Mouse (Mus musculus) lung, postnatal 0 days (tissue): ENCODE data around the gene Sp4. TPM values are rescaled to one million over a fixed set of nuclear protein-coding genes. Genes with fewer than 3 reads are reported as not detected.

Experiments
- ATAC-seq: fragments of 200-750 bp; cut with Nextera tagmentation; 2 replicates; pipeline ENCODE4 v1.8.0; 2017; ENCODE audit warnings: moderate library complexity
- DNase-seq: peaks from one replicate; pipeline ENCODE4 v3.0.0-alpha.2; 2016; ENCODE audit warnings: low spot score
- H3K27ac ChIP-seq: fragments of 300-500 bp; sonication (generic); 2 replicates; pipeline ENCODE4 v1.5.1; 2014; ENCODE audit warnings: antibody characterized with exemption, mild to moderate bottlenecking, low read length, mixed read lengths
- H3K27me3 ChIP-seq: fragments of 300-500 bp; sonication (generic); replicated peaks from 2 replicates; pipeline ENCODE4 v1.6.1; 2014; ENCODE audit warnings: low read length, mixed read lengths; ENCODE audit not compliant: insufficient read depth
- H3K36me3 ChIP-seq: fragments of 300-500 bp; sonication (generic); 2 replicates; pipeline ENCODE4 v1.6.1; 2014; ENCODE audit warnings: low read length, mixed read lengths; ENCODE audit not compliant: insufficient read depth
- H3K4me1 ChIP-seq: fragments of 300-500 bp; sonication (generic); 2 replicates; pipeline ENCODE4 v1.6.1; 2014; ENCODE audit warnings: antibody characterized with exemption, low read depth, low read length, mixed read lengths; ENCODE audit not compliant: insufficient read depth
- H3K4me2 ChIP-seq: fragments of 300-500 bp; sonication (generic); replicated peaks from 2 replicates; pipeline ENCODE4 v1.6.1; 2014; ENCODE audit warnings: low read depth, mild to moderate bottlenecking, low read length, moderate library complexity, mixed read lengths
- H3K4me3 ChIP-seq: fragments of 300-500 bp; sonication (generic); 2 replicates; pipeline ENCODE4 v1.5.1; 2014; ENCODE audit warnings: low read depth, low read length
- H3K9ac ChIP-seq: fragments of 300-500 bp; sonication (generic); replicated peaks from 2 replicates; pipeline ENCODE4 v1.6.1; 2014; ENCODE audit warnings: low read depth, mild to moderate bottlenecking
- H3K9me3 ChIP-seq: fragments of 300-500 bp; sonication (generic); 2 replicates; pipeline ENCODE4 v1.6.1; 2016; ENCODE audit warnings: low read length, mixed read lengths
- CTCF ChIP-seq: IDR thresholded peaks from 2 replicates; pipeline ENCODE4 v1.5.1; 2016; ENCODE audit warnings: antibody characterized with exemption, mild to moderate bottlenecking
- EP300 ChIP-seq: IDR thresholded peaks from 2 replicates; pipeline ENCODE4 v1.6.1; 2016; ENCODE audit warnings: antibody characterized with exemption, mild to moderate bottlenecking, control low read depth
- WGBS: fragments of 180-500 bp; shearing (Covaris S2); extraction: QIAGEN DNeasy Blood & Tissue Kit; methylation state at CpG from one replicate; pipeline ENCODE4 v1.1.7; 2014; 5-methylcytosine and 5-hydroxymethylcytosine counted together
- polyA plus RNA-seq: library from polyadenylated mRNA; unstranded; fragments of >200 nt; fragmentation: Nextera tagmentation; extraction: Ambion mirVana; gene quantifications from 2 replicates; pipeline ENCODE4 v1.2.1, GENCODE M21; 2015

Sp4 gene
- polyA plus RNA-seq, result 5.6 and 6.5 TPM in 2 replicates

DNA sequence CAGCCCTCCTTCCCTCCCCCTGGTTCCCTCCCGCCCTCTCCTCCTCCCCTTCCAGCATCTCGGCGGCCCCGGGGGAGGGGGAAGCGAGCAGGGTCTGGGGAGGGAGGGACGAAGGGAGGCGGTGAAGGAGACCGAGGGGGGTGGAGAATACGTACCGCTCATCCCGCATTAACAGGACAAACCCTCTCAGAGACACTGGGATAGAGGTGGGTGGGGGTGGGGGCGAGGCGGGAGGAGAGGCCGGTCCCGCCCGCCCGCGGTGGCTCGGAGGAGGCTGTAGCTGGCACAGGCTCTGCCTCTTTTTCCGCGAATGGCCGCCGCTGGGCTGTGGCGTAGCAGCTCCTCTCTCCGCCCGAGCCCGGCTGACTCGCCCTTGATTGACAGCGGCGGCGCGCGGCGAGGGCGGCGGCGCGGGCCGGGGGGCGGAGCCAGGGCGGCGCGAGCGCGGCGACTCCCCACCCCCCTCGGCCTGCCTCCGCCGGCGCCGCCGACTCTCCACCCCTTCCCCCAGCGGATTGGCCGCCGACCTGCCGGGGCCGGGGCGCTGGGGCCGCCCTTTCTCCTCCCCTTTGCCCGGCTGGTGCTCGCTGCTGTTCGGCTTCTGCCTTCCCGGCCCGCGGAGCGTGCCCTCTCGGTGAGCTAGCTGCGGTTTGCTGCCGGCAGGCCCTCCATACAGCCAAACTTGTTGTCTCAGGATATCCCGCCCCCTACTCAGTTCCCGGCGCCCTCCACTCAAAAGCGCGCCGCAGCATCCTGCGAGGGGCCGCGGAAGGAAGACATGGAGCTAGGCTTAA is at the start of gene Sp4:
Sp4 (minus strand) TSS at position 369 of the 794 bp plus-strand sequence.
- ATAC-seq, result peak; percentile 89
- Histone ChIP-seq H3K9me3 (no peaks in the 10 kb centered on the region), H3K27me3 (no peaks in the 10 kb centered on the region), H3K4me2 (peak within 1 kb of the TSS; percentile 78), H3K4me3 (peak within 1 kb of the TSS; percentile 93), H3K4me1 (peaks cover 7% of the 10 kb centered on the region; the same call in 1 of the 2 replicates), H3K36me3 (no peaks in the 10 kb centered on the region), H3K27ac (peak within 1 kb of the TSS; percentile 97), H3K9ac (peak within 1 kb of the TSS; percentile 67)
- DNase-seq, result peak; percentile 98
- 0% methylated on average over 37 of the region's 78 CpGs for WGBS
- TF ChIP-seq CTCF (peak; percentile 39), EP300 (0 out of 2 replicates have a peak, but pooled peaks have one; percentile 20)

DNA sequence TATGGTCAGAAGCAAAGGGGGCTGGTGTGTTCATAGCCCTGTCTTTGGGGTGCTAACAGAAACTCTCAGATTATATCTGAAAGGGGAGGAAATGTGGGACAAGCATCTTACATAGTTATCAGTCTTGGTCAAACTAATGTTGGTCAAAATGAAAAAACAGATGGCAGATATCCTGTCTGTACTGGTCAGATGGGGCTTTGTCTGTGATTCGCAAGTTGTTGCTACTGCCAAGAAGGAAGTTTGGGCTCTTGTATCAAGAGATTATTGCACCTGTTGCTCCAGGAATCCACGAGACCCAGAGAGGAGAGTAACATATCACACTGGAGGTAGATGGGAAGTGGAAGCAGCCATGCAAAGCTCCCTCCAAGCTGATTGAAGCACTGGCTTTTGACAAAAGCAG is 37.9 kb upstream of the Sp4 start:
- no peak overlapping the region for H3K4me3 ChIP-seq

DNA sequence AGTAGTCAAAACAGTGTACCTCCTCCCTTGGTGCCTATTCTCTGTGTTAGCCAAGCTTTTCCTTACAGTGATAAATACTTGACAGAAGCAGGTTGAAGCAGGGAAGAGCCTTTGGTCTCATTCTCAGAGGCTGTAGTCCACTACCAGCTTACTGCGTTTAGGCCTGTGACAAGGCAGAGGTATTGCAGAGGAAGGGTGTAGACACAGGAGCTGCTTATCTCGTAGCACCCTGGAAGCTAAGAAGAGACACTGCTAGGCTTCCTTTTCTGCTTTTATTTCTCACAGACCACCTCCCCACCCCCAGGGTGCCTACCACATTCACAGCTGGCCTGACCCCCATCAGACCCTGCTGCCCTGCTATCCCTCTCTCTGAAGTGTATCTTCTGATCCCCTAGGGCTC is 37.0 kb upstream of the Sp4 start:
- TF ChIP-seq EP300 (no peak), CTCF (no peak)
- no peaks in the 10 kb centered on the region for H3K9me3 ChIP-seq
- no peak overlapping the region for H3K4me2 ChIP-seq
- H3K9ac ChIP-seq, result no peak overlapping the region
- H3K27me3 ChIP-seq, result no peaks in the 10 kb centered on the region
- H3K4me3 ChIP-seq, result no peak overlapping the region
- no peaks in the 10 kb centered on the region for H3K4me1 ChIP-seq
- no peaks in the 10 kb centered on the region for H3K36me3 ChIP-seq
- H3K27ac ChIP-seq, result no peak overlapping the region
- DNase-seq, result no peak
- ATAC-seq, result no peak
- WGBS, result 71% methylated on average over 2 of the region's 2 CpGs

More for the DNA sequence above, 37.9 kb upstream of the Sp4 start:
- no peaks in the 10 kb centered on the region for H3K36me3 ChIP-seq
- H3K4me2 ChIP-seq, result no peak overlapping the region
- no peaks in the 10 kb centered on the region for H3K27me3 ChIP-seq
- ATAC-seq (no peak), DNase-seq (no peak)
- no peaks in the 10 kb centered on the region for H3K9me3 ChIP-seq
- WGBS, result 60% methylated on average over 2 of the region's 2 CpGs
- H3K4me1 ChIP-seq, result no peaks in the 10 kb centered on the region
- H3K9ac ChIP-seq, result no peak overlapping the region
- TF ChIP-seq CTCF (no peak), EP300 (no peak)
- no peak overlapping the region for H3K27ac ChIP-seq

DNA sequence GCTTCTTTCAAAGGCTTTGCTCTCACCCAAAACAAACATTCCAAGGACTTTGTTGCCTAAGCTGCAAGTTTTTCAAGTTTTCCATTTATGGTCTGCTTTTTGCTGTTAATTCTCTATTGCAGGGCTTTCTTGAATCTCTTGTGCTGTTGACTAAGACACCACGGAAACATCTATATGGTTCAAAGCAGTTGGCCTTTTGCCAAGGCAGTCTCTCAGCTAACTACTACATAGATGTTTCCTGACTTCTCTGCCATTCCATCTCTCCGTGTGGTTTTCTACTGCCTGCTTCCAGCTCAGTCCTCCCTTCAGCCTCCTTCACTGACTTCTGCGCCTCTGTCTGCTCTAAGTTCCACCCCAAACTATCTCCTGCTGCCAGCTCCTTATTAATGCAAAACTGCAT is 36.1 kb upstream of the Sp4 start:
- TF ChIP-seq EP300 (no peak), CTCF (no peak)

DNA sequence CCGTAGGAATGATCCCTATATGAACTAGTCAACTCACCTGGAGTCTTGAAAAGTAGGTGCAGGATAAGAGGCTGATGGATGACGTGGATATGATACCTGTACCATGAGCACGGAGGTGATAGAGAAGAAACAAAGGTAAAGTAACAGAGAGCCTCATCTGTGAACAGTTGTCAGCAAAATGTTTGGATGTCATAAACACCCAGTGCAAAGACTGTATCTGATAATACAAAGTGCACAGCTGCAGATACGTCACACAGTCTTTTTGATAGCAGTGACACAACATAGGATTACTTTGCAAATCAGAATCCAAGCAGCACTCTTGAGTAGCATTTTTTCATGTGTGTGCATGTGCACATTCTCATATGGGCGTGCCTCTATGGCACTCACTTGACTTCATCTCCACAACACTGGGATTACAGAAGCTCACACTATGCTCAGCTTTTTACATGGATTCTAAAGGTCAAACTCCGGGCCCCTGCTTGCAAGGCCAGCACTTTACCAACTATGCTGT is 27.6 kb upstream of the Sp4 start:
- ATAC-seq (no peak), DNase-seq (no peak)
- no peaks in the 10 kb centered on the region for H3K9me3 ChIP-seq
- H3K4me2 ChIP-seq, result no peak overlapping the region
- H3K27ac ChIP-seq, result no peak overlapping the region
- 82% methylated on average over 6 of the region's 6 CpGs for WGBS
- H3K4me1 ChIP-seq, result no peaks in the 10 kb centered on the region
- H3K9ac ChIP-seq, result no peak overlapping the region
- no peak overlapping the region for H3K4me3 ChIP-seq
- H3K27me3 ChIP-seq, result no peaks in the 10 kb centered on the region
- TF ChIP-seq CTCF (no peak), EP300 (no peak)
- H3K36me3 ChIP-seq, result no peaks in the 10 kb centered on the region

More for the DNA sequence above, 36.1 kb upstream of the Sp4 start:
- Histone ChIP-seq H3K9ac (no peak overlapping the region), H3K4me2 (no peak overlapping the region), H3K27me3 (no peaks in the 10 kb centered on the region), H3K27ac (no peak overlapping the region), H3K9me3 (no peaks in the 10 kb centered on the region), H3K4me3 (no peak overlapping the region), H3K36me3 (no peaks in the 10 kb centered on the region), H3K4me1 (no peaks in the 10 kb centered on the region)
- ATAC-seq (no peak), DNase-seq (no peak)
- 57% methylated on average over 3 of the region's 3 CpGs for WGBS

DNA sequence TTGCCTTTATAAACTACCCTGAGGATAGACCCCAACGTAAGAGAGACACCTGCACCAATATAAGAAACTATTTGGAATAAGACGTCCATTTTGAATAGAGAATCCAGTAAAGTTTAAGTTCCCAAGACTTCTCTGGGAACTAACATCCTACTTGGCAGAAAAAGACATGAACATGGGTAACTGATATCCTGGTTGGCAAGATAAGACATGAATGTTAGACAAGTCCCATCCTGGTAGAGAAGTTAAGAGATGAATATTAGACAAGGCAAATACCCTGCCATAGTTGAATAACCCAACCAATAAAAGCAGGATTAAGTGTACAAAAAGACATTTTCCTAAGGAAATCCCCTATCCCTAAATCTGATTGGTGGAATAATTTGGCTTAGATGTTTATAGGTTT is 26.3 kb upstream of the Sp4 start:
- Histone ChIP-seq H3K4me2 (no peak overlapping the region), H3K27me3 (no peaks in the 10 kb centered on the region), H3K4me3 (no peak overlapping the region), H3K36me3 (no peaks in the 10 kb centered on the region), H3K9me3 (no peaks in the 10 kb centered on the region), H3K27ac (no peak overlapping the region), H3K9ac (no peak overlapping the region), H3K4me1 (no peaks in the 10 kb centered on the region)
- DNase-seq, result no peak
- WGBS, result 87% methylated on average over 2 of the region's 2 CpGs
- no peak for TF ChIP-seq EP300
- TF ChIP-seq CTCF, result no peak
- no peak for ATAC-seq
